Mouse (Mus musculus): ENCODE measurements around the gene Ntrk3.

DNA sequence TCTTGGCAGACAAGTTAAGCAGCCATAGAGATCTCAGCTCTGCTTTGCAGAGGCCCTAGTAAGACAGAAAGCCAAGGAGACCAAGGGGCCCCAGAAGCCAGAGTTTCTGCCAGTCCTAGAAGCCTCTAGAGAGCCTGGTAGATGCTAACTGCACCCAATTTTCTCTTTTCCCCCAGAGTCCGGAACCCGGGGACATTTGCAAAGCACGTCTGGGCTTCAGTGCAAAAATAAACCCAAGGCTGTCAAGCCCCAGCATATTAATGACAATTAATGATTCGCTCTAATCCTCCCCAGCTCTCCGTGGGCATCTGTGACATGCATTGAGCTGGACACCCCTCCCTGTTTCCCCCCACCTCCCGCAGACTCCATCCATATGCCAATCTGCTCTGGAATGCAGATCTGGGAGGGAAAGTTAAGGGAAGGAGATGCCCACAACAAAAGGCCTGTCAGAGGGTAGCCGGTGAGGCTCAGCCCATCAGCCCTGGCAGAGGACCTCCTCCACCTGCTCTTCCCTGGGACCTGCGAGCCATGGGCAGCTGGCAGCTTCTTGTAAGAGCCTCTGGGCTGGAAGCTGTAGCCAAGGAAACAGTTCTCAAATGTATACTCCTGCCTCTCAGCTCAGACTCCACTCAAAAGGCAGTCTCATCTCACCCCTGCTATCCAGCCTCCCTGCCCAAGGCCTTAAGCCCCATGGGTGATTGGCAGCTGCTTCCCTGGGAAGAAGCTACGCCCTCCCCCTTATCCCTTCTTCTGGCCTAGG is 117.8 kb downstream of the Ntrk3 start:
- TF ChIP-seq CTCF (IDR thresholded peaks at IDR 0.05; ENCODE audit: borderline replicate concordance, insufficient read depth, low read depth, low read length) (no peak), POLR2A (IDR thresholded peaks at IDR 0.05; ENCODE audit: borderline replicate concordance, insufficient read depth, low read length) (no peak)

Measured in cerebellum, adult 2 months (tissue).